Mouse (Mus musculus): ENCODE data around the gene Bend3.

DNA sequence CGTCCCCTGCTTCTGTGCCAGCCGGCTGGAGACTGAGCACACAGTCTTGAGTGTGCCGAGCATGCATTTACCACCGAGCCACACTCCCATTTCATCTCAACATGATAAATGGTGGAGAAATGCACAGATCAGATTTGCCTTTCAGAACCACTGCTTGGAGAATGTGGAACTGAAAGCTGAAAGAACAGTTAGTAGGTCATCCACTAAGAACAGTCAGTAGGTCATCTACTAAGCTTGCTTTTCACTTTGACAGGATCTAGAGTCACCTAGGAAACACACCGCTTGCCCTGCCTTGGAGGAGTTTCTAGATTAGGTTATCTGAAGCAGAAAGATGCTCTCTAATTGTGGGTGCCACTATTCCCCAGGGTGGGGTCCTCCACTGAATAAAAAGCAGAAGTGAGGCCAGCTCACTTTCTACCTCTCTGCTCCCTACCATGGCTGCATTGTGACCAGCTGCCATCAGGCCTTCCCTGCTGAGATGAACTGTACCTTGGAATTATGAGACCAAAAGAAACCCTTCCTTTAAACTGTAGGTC, 79.1 kb downstream of the Bend3 start:
- TF ChIP-seq POLR2A (IDR thresholded peaks at IDR 0.05; ENCODE audit: low read depth, low read length) (no peak), CTCF (IDR thresholded peaks at IDR 0.05; ENCODE audit: extremely low read depth, insufficient read length, insufficient replicate concordance, low read depth, low read length) (no peak)
